Mouse (Mus musculus): ENCODE measurements at regions not wholly inside any gene's neighbourhood (a gene's known extent, or its start where the extent isn't known, plus 50 kb on each side); places are given as distances from the start of the nearest gene placed in this dataset.
A peak's percentile ranks its signal among the peaks of the same experiment; 100 is the strongest.
"Not testable (repeated sequence)": the region's sequence is repeated elsewhere in the genome, so short reads cannot be mapped to it uniquely, and the experiment has no call there.

- not testable (repeated sequence) for H3K9ac ChIP-seq; H3K36me3 ChIP-seq (replicated peaks; ENCODE audit: control insufficient read depth, insufficient read depth); H3K4me1 ChIP-seq (replicated peaks; ENCODE audit: control insufficient read depth, insufficient read depth, low read length); H3K27me3 ChIP-seq (ENCODE audit: control insufficient read depth, insufficient read depth, low read length); H3K27ac ChIP-seq; DNase-seq (ENCODE audit: low spot score); H3K4me3 ChIP-seq (replicated peaks; ENCODE audit: low read length); H3K4me2 ChIP-seq (replicated peaks); ATAC-seq (ENCODE audit: low FRiP score); H3K9me3 ChIP-seq (ENCODE audit: control insufficient read depth, low read length)
- 92% methylated on average over 6 of the region's 6 CpGs for WGBS
These were observed 194.2 kb upstream of the Spin1 start for GRCm38 (mm10) chr13:50906431-50906830.

GRCm38 (mm10) chr13:50906910-50907309 is 193.8 kb upstream of the Spin1 start:
- Histone ChIP-seq H3K36me3 (replicated peaks; ENCODE audit: control insufficient read depth, insufficient read depth) (no peaks in the 10 kb centered on the region), H3K4me1 (replicated peaks; ENCODE audit: control insufficient read depth, insufficient read depth, low read length) (no peaks in the 10 kb centered on the region), H3K27me3 (ENCODE audit: control insufficient read depth, insufficient read depth, low read length) (no peaks in the 10 kb centered on the region), H3K27ac (no peak overlapping the region), H3K4me3 (replicated peaks; ENCODE audit: low read length) (no peak overlapping the region), H3K9me3 (ENCODE audit: control insufficient read depth, low read length) (no peaks in the 10 kb centered on the region), H3K9ac (no peak overlapping the region), H3K4me2 (replicated peaks) (no peak overlapping the region)
- DNase-seq (ENCODE audit: low spot score) (no peak), ATAC-seq (ENCODE audit: low FRiP score) (no peak)
- WGBS, result 84% methylated on average over 1 of the region's 1 CpGs

GRCm38 (mm10) chr13:50912776-50913175 is 187.9 kb upstream of the Spin1 start:
- H3K9ac ChIP-seq; ATAC-seq (ENCODE audit: low FRiP score): not testable (repeated sequence)

GRCm38 (mm10) chr13:50934017-50934416 is 166.7 kb upstream of the Spin1 start:
- H3K4me2 ChIP-seq (replicated peaks); ATAC-seq (ENCODE audit: low FRiP score); H3K9ac ChIP-seq; H3K4me3 ChIP-seq (replicated peaks; ENCODE audit: low read length); DNase-seq (ENCODE audit: low spot score); H3K27me3 ChIP-seq (ENCODE audit: control insufficient read depth, insufficient read depth, low read length); H3K27ac ChIP-seq; H3K4me1 ChIP-seq (replicated peaks; ENCODE audit: control insufficient read depth, insufficient read depth, low read length); H3K36me3 ChIP-seq (replicated peaks; ENCODE audit: control insufficient read depth, insufficient read depth); H3K9me3 ChIP-seq (ENCODE audit: control insufficient read depth, low read length): not testable (repeated sequence)
- WGBS, result 95% methylated on average over 3 of the region's 3 CpGs

More at GRCm38 (mm10) chr13:50912776-50913175, 187.9 kb upstream of the Spin1 start:
- H3K27me3 ChIP-seq (ENCODE audit: control insufficient read depth, insufficient read depth, low read length); H3K4me2 ChIP-seq (replicated peaks); H3K4me1 ChIP-seq (replicated peaks; ENCODE audit: control insufficient read depth, insufficient read depth, low read length); H3K9me3 ChIP-seq (ENCODE audit: control insufficient read depth, low read length); H3K4me3 ChIP-seq (replicated peaks; ENCODE audit: low read length); H3K27ac ChIP-seq; H3K36me3 ChIP-seq (replicated peaks; ENCODE audit: control insufficient read depth, insufficient read depth); DNase-seq (ENCODE audit: low spot score): not testable (repeated sequence)
- WGBS, result 71% methylated on average over 2 of the region's 2 CpGs

- ATAC-seq (ENCODE audit: low FRiP score) (no peak), DNase-seq (ENCODE audit: low spot score) (no peak)
- Histone ChIP-seq H3K4me2 (replicated peaks) (no peak overlapping the region), H3K4me3 (replicated peaks; ENCODE audit: low read length) (no peak overlapping the region), H3K4me1 (replicated peaks; ENCODE audit: control insufficient read depth, insufficient read depth, low read length) (no peaks in the 10 kb centered on the region), H3K27ac (no peak overlapping the region), H3K27me3 (ENCODE audit: control insufficient read depth, insufficient read depth, low read length) (no peaks in the 10 kb centered on the region), H3K9ac (no peak overlapping the region), H3K36me3 (replicated peaks; ENCODE audit: control insufficient read depth, insufficient read depth) (no peaks in the 10 kb centered on the region), H3K9me3 (ENCODE audit: control insufficient read depth, low read length) (no peaks in the 10 kb centered on the region)
- 73% methylated on average over 3 of the region's 3 CpGs for WGBS
These were observed 158.1 kb upstream of the Spin1 start for GRCm38 (mm10) chr13:50942561-50942960.

- Histone ChIP-seq H3K4me3 (replicated peaks; ENCODE audit: low read length) (no peak overlapping the region), H3K4me1 (replicated peaks; ENCODE audit: control insufficient read depth, insufficient read depth, low read length) (no peaks in the 10 kb centered on the region), H3K9ac (no peak overlapping the region), H3K27me3 (ENCODE audit: control insufficient read depth, insufficient read depth, low read length) (no peaks in the 10 kb centered on the region), H3K9me3 (ENCODE audit: control insufficient read depth, low read length) (no peaks in the 10 kb centered on the region), H3K27ac (no peak overlapping the region), H3K36me3 (replicated peaks; ENCODE audit: control insufficient read depth, insufficient read depth) (no peaks in the 10 kb centered on the region), H3K4me2 (replicated peaks) (no peak overlapping the region)
- ATAC-seq (ENCODE audit: low FRiP score) (peak; percentile 62; the same call in 1 of the 2 replicates), DNase-seq (ENCODE audit: low spot score) (peak; percentile 96)
- 41% methylated on average over 6 of the region's 6 CpGs for WGBS
These were observed 151.0 kb upstream of the Spin1 start for GRCm38 (mm10) chr13:50949545-50950226.

- Histone ChIP-seq H3K27ac (no peak overlapping the region), H3K27me3 (ENCODE audit: control insufficient read depth, insufficient read depth, low read length) (no peaks in the 10 kb centered on the region), H3K4me3 (replicated peaks; ENCODE audit: low read length) (no peak overlapping the region), H3K4me1 (replicated peaks; ENCODE audit: control insufficient read depth, insufficient read depth, low read length) (no peaks in the 10 kb centered on the region), H3K9ac (no peak overlapping the region), H3K36me3 (replicated peaks; ENCODE audit: control insufficient read depth, insufficient read depth) (no peaks in the 10 kb centered on the region), H3K4me2 (replicated peaks) (no peak overlapping the region), H3K9me3 (ENCODE audit: control insufficient read depth, low read length) (no peaks in the 10 kb centered on the region)
- WGBS, result 89% methylated on average over 6 of the region's 6 CpGs
- DNase-seq (ENCODE audit: low spot score), result no peak
- ATAC-seq (ENCODE audit: low FRiP score), result no peak
These were observed 146.0 kb upstream of the Spin1 start for GRCm38 (mm10) chr13:50954671-50955070.

GRCm38 (mm10) chr13:50958051-50958883 is 142.4 kb upstream of the Spin1 start:
- no peak for DNase-seq (ENCODE audit: low spot score)
- Histone ChIP-seq H3K4me2 (replicated peaks) (no peak overlapping the region), H3K36me3 (replicated peaks; ENCODE audit: control insufficient read depth, insufficient read depth) (no peaks in the 10 kb centered on the region), H3K27ac (no peak overlapping the region), H3K4me3 (replicated peaks; ENCODE audit: low read length) (no peak overlapping the region), H3K27me3 (ENCODE audit: control insufficient read depth, insufficient read depth, low read length) (no peaks in the 10 kb centered on the region), H3K9me3 (ENCODE audit: control insufficient read depth, low read length) (no peaks in the 10 kb centered on the region), H3K4me1 (replicated peaks; ENCODE audit: control insufficient read depth, insufficient read depth, low read length) (no peaks in the 10 kb centered on the region), H3K9ac (no peak overlapping the region)
- no peak for ATAC-seq (ENCODE audit: low FRiP score)
- WGBS, result 76% methylated on average over 20 of the region's 20 CpGs

GRCm38 (mm10) chr13:50960909-50961308 is 139.8 kb upstream of the Spin1 start:
- H3K36me3 ChIP-seq (replicated peaks; ENCODE audit: control insufficient read depth, insufficient read depth), result no peaks in the 10 kb centered on the region
- no peak for ATAC-seq (ENCODE audit: low FRiP score)
- no peak overlapping the region for H3K27ac ChIP-seq
- WGBS, result 89% methylated on average over 12 of the region's 12 CpGs
- H3K9ac ChIP-seq, result no peak overlapping the region
- no peak for DNase-seq (ENCODE audit: low spot score)
- H3K27me3 ChIP-seq (ENCODE audit: control insufficient read depth, insufficient read depth, low read length), result no peaks in the 10 kb centered on the region
- no peak overlapping the region for H3K4me3 ChIP-seq (replicated peaks; ENCODE audit: low read length)
- no peaks in the 10 kb centered on the region for H3K9me3 ChIP-seq (ENCODE audit: control insufficient read depth, low read length)
- H3K4me2 ChIP-seq (replicated peaks), result no peak overlapping the region
- no peaks in the 10 kb centered on the region for H3K4me1 ChIP-seq (replicated peaks; ENCODE audit: control insufficient read depth, insufficient read depth, low read length)

Data from hindbrain, embryonic 14.5 days (tissue).